Mouse (Mus musculus) lung, postnatal 0 days (tissue): ENCODE measurements at regions not wholly inside any gene's neighbourhood (a gene's known extent, or its start where the extent isn't known, plus 50 kb on each side); places are given as distances from the start of the nearest gene placed in this dataset.
"Not testable (repeated sequence)": the region's sequence is repeated elsewhere in the genome, so short reads cannot be mapped to it uniquely, and the experiment has no call there.

Experiments used
- CTCF ChIP-seq: IDR thresholded peaks from 2 replicates; pipeline ENCODE4 v1.5.1; 2016; ENCODE audit warnings: antibody characterized with exemption, mild to moderate bottlenecking
- EP300 ChIP-seq: IDR thresholded peaks from 2 replicates; pipeline ENCODE4 v1.6.1; 2016; ENCODE audit warnings: antibody characterized with exemption, mild to moderate bottlenecking, control low read depth

GRCm38 (mm10) chr13:65620199-65620598 lies 107.7 kb downstream of the Gm10139 start:
- not testable (repeated sequence) for TF ChIP-seq CTCF, EP300
